Mouse (Mus musculus): Measurements from ENCODE around the gene Bola3.

DNA sequence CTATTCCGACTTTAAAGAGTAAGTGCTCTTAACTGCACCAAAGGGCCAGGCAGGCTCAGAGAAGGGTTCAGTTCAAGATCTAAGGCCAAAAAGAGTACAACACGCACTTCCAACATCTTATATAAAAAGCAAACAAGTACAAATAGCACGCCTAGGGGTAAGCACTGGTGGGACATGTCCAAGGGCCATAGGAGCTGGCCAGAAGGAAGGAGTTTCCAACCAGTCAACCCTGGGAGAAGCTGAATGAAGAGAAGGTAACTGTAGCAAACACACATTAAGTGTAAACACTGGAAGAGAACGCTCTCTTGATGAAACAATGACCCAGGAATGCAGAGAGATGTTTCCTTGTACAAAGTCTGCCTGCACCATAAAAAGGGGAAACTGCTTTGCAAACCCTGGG is 45.2 kb downstream of the Bola3 start:
- no peak for TF ChIP-seq FLI1 (IDR thresholded peaks at IDR 0.05; ENCODE audit: low read length)
- no peak for TF ChIP-seq GATA1 (IDR thresholded peaks at IDR 0.05; ENCODE audit: borderline replicate concordance, low read length)

All from megakaryocyte, embryonic 14.5 days (primary cell).